8 mouse cellular contexts compared by ENCODE assay signal in the genomic region with DNA sequence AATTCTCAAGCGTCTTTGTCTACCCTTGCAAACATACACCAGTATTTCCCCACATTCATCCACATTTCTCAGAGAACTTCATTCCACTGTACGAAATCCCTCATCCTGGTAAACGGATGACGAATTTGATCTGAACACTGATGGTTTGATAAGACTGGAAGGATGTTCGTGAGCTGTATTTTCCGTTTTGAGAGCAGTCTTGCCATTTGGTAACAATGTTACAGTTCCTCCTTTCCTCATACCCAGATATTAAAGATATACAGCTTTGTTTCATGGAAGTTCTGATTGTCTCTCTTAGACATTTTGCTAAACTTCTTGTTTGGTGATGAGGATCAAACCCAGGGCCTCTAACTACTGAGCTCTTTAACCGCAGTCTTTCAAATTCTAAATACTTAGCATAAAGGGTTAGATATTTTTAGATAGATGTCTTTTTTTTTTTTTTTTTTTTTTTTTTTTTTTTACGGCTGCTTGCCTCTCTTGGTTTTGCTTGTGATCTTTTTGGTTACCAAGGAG. TPM values are rescaled to one million over a fixed set of nuclear protein-coding genes. Genes with fewer than 3 reads are reported as not detected.
A peak's percentile ranks its signal among the peaks of the same experiment; 100 is the strongest.
DNase-seq lines count a peak whose midpoint lies in the region; ATAC-seq lines count a peak whose summit lies in the region.

No protein-coding gene starts in this region.

- no peaks in the 10 kb centered on the region for H3K27me3 ChIP-seq in forebrain, embryonic 16.5 days (replicated peaks; ENCODE audit: control insufficient read depth, insufficient read depth, low read length)
- H3K27me3 ChIP-seq in liver, embryonic 15.5 days: no peaks in the 10 kb centered on the region; the same call in 1 of the 2 replicates

- H3K36me3 ChIP-seq in forebrain, embryonic 16.5 days (ENCODE audit: control insufficient read depth, insufficient read depth): no peaks in the 10 kb centered on the region
- H3K36me3 ChIP-seq in liver, embryonic 15.5 days (replicated peaks): no peaks in the 10 kb centered on the region

- H3K9ac ChIP-seq in forebrain, embryonic 16.5 days (replicated peaks; ENCODE audit: low read depth, low read length): peak overlapping the region; percentile 68
- H3K9ac ChIP-seq in liver, embryonic 15.5 days: peak overlapping the region; percentile 67

- peak; percentile 50 for ATAC-seq in CD4-positive, CD25-positive, alpha-beta regulatory T cell, adult 4 months
- ATAC-seq in forebrain, embryonic 16.5 days: no peak
- ATAC-seq in liver, embryonic 15.5 days (ENCODE audit: insufficient read depth): no peak

- H3K4me1 ChIP-seq in forebrain, embryonic 16.5 days (replicated peaks; ENCODE audit: control insufficient read depth, insufficient read depth, low read length): peaks cover 17% of the 10 kb centered on the region
- H3K4me1 ChIP-seq in liver, embryonic 15.5 days (replicated peaks): peaks cover 21% of the 10 kb centered on the region

- WGBS in forebrain, embryonic 16.5 days: 58% methylated on average over 8 of the region's 8 CpGs
- 20% methylated on average over 8 of the region's 8 CpGs for WGBS in liver, embryonic 15.5 days (ENCODE audit: insufficient replicate concordance)

- peak; percentile 42 for DNase-seq in cerebellum, adult 9-10 months
- no peak for DNase-seq in cerebellum, postnatal 25 days
- no peak for DNase-seq in right cerebral cortex, postnatal 36 days (ENCODE audit: low spot score in 2 of 2)
- no peak for DNase-seq in gastrocnemius, postnatal 4 days (ENCODE audit: low spot score in 2 of 2)
- no peak for DNase-seq in thymus, postnatal 36 days

- peak overlapping the region; percentile 73 for H3K27ac ChIP-seq in forebrain, embryonic 16.5 days (ENCODE audit: low read length)
- H3K27ac ChIP-seq in liver, embryonic 15.5 days (replicated peaks): 0 out of 2 replicates have a peak overlapping the region, but pooled peaks have one; percentile 57

- no peaks in the 10 kb centered on the region for H3K9me3 ChIP-seq in forebrain, embryonic 16.5 days (ENCODE audit: control insufficient read depth, low read length)
- no peaks in the 10 kb centered on the region for H3K9me3 ChIP-seq in liver, embryonic 15.5 days (replicated peaks)

- peak overlapping the region; percentile 46 for H3K4me2 ChIP-seq in forebrain, embryonic 16.5 days (ENCODE audit: low read length)
- peak overlapping the region; percentile 76 for H3K4me2 ChIP-seq in liver, embryonic 15.5 days

- H3K4me3 ChIP-seq in forebrain, embryonic 16.5 days (replicated peaks; ENCODE audit: low read length): peak overlapping the region; percentile 83
- peak overlapping the region; percentile 99 for H3K4me3 ChIP-seq in liver, embryonic 15.5 days (replicated peaks)

RNA-seq across cellular contexts. Expression of a gene that starts 0.6 kb away (rescaled TPM):
- polyA plus RNA-seq in CD4-positive, CD25-positive, alpha-beta regulatory T cell, adult 4 months (2017; shearing (Covaris generic)): 10 to 100 TPM; 12.7 to 12.9 TPM
- 12.9 and 13.6 TPM in 2 replicates for polyA plus RNA-seq in forebrain, embryonic 16.5 days (2015; fragmentation: Nextera tagmentation; extraction: Ambion mirVana)
- 4.2 and 4.4 TPM in 2 replicates for polyA plus RNA-seq in liver, embryonic 15.5 days (2015; fragmentation: Nextera tagmentation; extraction: Ambion mirVana)
- 10 to 100 TPM; 20.1 to 23.0 TPM for total RNA-seq in gastrocnemius, postnatal 4 days (2021)
